Mouse (Mus musculus): Measurements from ENCODE around the gene Ctdspl. TPM values are rescaled to one million over a fixed set of nuclear protein-coding genes. Genes with fewer than 3 reads are reported as not detected.

Gene Ctdspl
- polyA plus RNA-seq, 1 experiment from 2014 or later = 10.0 TPM

GRCm38 (mm10) chr9:118969810-118970209 is 43.6 kb downstream of the Ctdspl start:
- Histone ChIP-seq H3K4me2 (ENCODE audit: low read depth, low read length) (no peak overlapping the region), H3K27ac (replicated peaks; ENCODE audit: low read depth, low read length) (no peak overlapping the region), H3K4me3 (ENCODE audit: low read depth, low read length) (no peak overlapping the region), H3K9me3 (replicated peaks; ENCODE audit: control insufficient read depth, low read length) (no peaks in the 10 kb centered on the region; the same call in 1 of the 2 replicates), H3K4me1 (ENCODE audit: control insufficient read depth, insufficient read depth, low read length) (no peaks in the 10 kb centered on the region), H3K36me3 (replicated peaks; ENCODE audit: control insufficient read depth, insufficient read depth, low read depth, low read length) (no peaks in the 10 kb centered on the region), H3K9ac (replicated peaks; ENCODE audit: low read length) (no peak overlapping the region), H3K27me3 (ENCODE audit: control insufficient read depth, insufficient read depth, low read length) (no peaks in the 10 kb centered on the region)
- ATAC-seq (replicated peaks; ENCODE audit: insufficient number of reproducible peaks, low FRiP score, low TSS enrichment, low read depth) = no peak
- WGBS = 67% methylated on average over 4 of the region's 4 CpGs
- no peak for DNase-seq (ENCODE audit: low spot score)

GRCm38 (mm10) chr9:118973028-118973427 is 46.8 kb downstream of the Ctdspl start:
- Histone ChIP-seq H3K4me1 (ENCODE audit: control insufficient read depth, insufficient read depth, low read length) (peaks cover 5% of the 10 kb centered on the region), H3K27ac (replicated peaks; ENCODE audit: low read depth, low read length) (no peak overlapping the region), H3K4me2 (ENCODE audit: low read depth, low read length) (no peak overlapping the region), H3K9me3 (replicated peaks; ENCODE audit: control insufficient read depth, low read length) (no peaks in the 10 kb centered on the region), H3K36me3 (replicated peaks; ENCODE audit: control insufficient read depth, insufficient read depth, low read depth, low read length) (no peaks in the 10 kb centered on the region), H3K4me3 (ENCODE audit: low read depth, low read length) (no peak overlapping the region), H3K27me3 (ENCODE audit: control insufficient read depth, insufficient read depth, low read length) (no peaks in the 10 kb centered on the region), H3K9ac (replicated peaks; ENCODE audit: low read length) (no peak overlapping the region)
- no peak for DNase-seq (ENCODE audit: low spot score)
- ATAC-seq (replicated peaks; ENCODE audit: insufficient number of reproducible peaks, low FRiP score, low TSS enrichment, low read depth) = no peak
- WGBS = 92% methylated on average over 7 of the region's 7 CpGs

DNA sequence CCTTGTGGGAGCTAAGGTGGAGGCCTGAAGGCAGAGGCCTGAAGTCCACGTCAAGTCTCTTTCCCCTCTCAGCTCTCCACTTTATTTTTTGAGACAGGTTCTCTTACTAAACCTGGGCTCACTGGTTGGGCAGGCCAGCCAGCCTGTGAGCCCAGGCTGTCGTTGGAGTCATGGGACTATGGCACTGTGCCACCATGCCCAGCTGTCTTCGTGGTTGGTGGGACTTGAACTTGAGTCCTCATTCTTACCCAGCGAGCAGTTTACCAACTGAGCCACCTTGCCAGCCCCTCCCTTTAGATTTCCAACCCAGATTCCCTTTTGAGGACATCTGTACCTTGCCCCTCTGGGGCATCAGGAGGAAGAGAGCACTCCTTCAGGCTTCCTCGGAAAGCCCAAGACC is 47.3 kb downstream of the Ctdspl start:
- Histone ChIP-seq H3K36me3 (replicated peaks; ENCODE audit: control insufficient read depth, insufficient read depth, low read depth, low read length) (no peaks in the 10 kb centered on the region), H3K4me3 (ENCODE audit: low read depth, low read length) (no peak overlapping the region), H3K27ac (replicated peaks; ENCODE audit: low read depth, low read length) (peak overlapping the region; percentile 60; the same call in 1 of the 2 replicates), H3K4me1 (ENCODE audit: control insufficient read depth, insufficient read depth, low read length) (peaks cover 5% of the 10 kb centered on the region), H3K4me2 (ENCODE audit: low read depth, low read length) (no peak overlapping the region), H3K9me3 (replicated peaks; ENCODE audit: control insufficient read depth, low read length) (no peaks in the 10 kb centered on the region), H3K9ac (replicated peaks; ENCODE audit: low read length) (0 out of 2 replicates have a peak overlapping the region, but pooled peaks have one; percentile 13), H3K27me3 (ENCODE audit: control insufficient read depth, insufficient read depth, low read length) (no peaks in the 10 kb centered on the region)
- no peak for ATAC-seq (replicated peaks; ENCODE audit: insufficient number of reproducible peaks, low FRiP score, low TSS enrichment, low read depth)
- no peak for DNase-seq (ENCODE audit: low spot score)
- WGBS = 82% methylated on average over 5 of the region's 5 CpGs

GRCm38 (mm10) chr9:118974148-118974547 is 47.9 kb downstream of the Ctdspl start:
- H3K9me3 ChIP-seq (replicated peaks; ENCODE audit: control insufficient read depth, low read length) = no peaks in the 10 kb centered on the region
- H3K27me3 ChIP-seq (ENCODE audit: control insufficient read depth, insufficient read depth, low read length) = no peaks in the 10 kb centered on the region
- H3K4me1 ChIP-seq (ENCODE audit: control insufficient read depth, insufficient read depth, low read length) = peaks cover 5% of the 10 kb centered on the region
- no peak overlapping the region for H3K4me2 ChIP-seq (ENCODE audit: low read depth, low read length)
- no peak for ATAC-seq (replicated peaks; ENCODE audit: insufficient number of reproducible peaks, low FRiP score, low TSS enrichment, low read depth)
- no peak for DNase-seq (ENCODE audit: low spot score)
- H3K36me3 ChIP-seq (replicated peaks; ENCODE audit: control insufficient read depth, insufficient read depth, low read depth, low read length) = no peaks in the 10 kb centered on the region
- H3K9ac ChIP-seq (replicated peaks; ENCODE audit: low read length) = no peak overlapping the region
- peak overlapping the region; percentile 60; the same call in 1 of the 2 replicates for H3K27ac ChIP-seq (replicated peaks; ENCODE audit: low read depth, low read length)
- WGBS = 50% methylated on average over 5 of the region's 5 CpGs
- no peak overlapping the region for H3K4me3 ChIP-seq (ENCODE audit: low read depth, low read length)

GRCm38 (mm10) chr9:118975211-118975671 is 49.0 kb downstream of the Ctdspl start:
- H3K9ac ChIP-seq (replicated peaks; ENCODE audit: low read length) = no peak overlapping the region
- no peak overlapping the region for H3K4me2 ChIP-seq (ENCODE audit: low read depth, low read length)
- H3K27me3 ChIP-seq (ENCODE audit: control insufficient read depth, insufficient read depth, low read length) = no peaks in the 10 kb centered on the region
- H3K9me3 ChIP-seq (replicated peaks; ENCODE audit: control insufficient read depth, low read length) = no peaks in the 10 kb centered on the region
- no peak overlapping the region for H3K4me3 ChIP-seq (ENCODE audit: low read depth, low read length)
- peak overlapping the region; percentile 60 for H3K27ac ChIP-seq (replicated peaks; ENCODE audit: low read depth, low read length)
- 34% methylated on average over 11 of the region's 11 CpGs for WGBS
- H3K4me1 ChIP-seq (ENCODE audit: control insufficient read depth, insufficient read depth, low read length) = peaks cover 7% of the 10 kb centered on the region
- peak; percentile 50 for ATAC-seq (replicated peaks; ENCODE audit: insufficient number of reproducible peaks, low FRiP score, low TSS enrichment, low read depth)
- no peaks in the 10 kb centered on the region for H3K36me3 ChIP-seq (replicated peaks; ENCODE audit: control insufficient read depth, insufficient read depth, low read depth, low read length)
- DNase-seq (ENCODE audit: low spot score) = peak; percentile 53

GRCm38 (mm10) chr9:118975758-118976157 is 49.5 kb downstream of the Ctdspl start:
- Histone ChIP-seq H3K27ac (replicated peaks; ENCODE audit: low read depth, low read length) (peak overlapping the region; percentile 60), H3K9ac (replicated peaks; ENCODE audit: low read length) (no peak overlapping the region), H3K4me3 (ENCODE audit: low read depth, low read length) (no peak overlapping the region), H3K27me3 (ENCODE audit: control insufficient read depth, insufficient read depth, low read length) (no peaks in the 10 kb centered on the region), H3K4me1 (ENCODE audit: control insufficient read depth, insufficient read depth, low read length) (peaks cover 12% of the 10 kb centered on the region), H3K36me3 (replicated peaks; ENCODE audit: control insufficient read depth, insufficient read depth, low read depth, low read length) (no peaks in the 10 kb centered on the region), H3K9me3 (replicated peaks; ENCODE audit: control insufficient read depth, low read length) (no peaks in the 10 kb centered on the region), H3K4me2 (ENCODE audit: low read depth, low read length) (no peak overlapping the region)
- no peak for DNase-seq (ENCODE audit: low spot score)
- no peak for ATAC-seq (replicated peaks; ENCODE audit: insufficient number of reproducible peaks, low FRiP score, low TSS enrichment, low read depth)
- WGBS = 47% methylated on average over 9 of the region's 9 CpGs

- Histone ChIP-seq H3K9me3 (replicated peaks; ENCODE audit: control insufficient read depth, low read length) (no peaks in the 10 kb centered on the region), H3K36me3 (replicated peaks; ENCODE audit: control insufficient read depth, insufficient read depth, low read depth, low read length) (no peaks in the 10 kb centered on the region), H3K4me1 (ENCODE audit: control insufficient read depth, insufficient read depth, low read length) (peaks cover 14% of the 10 kb centered on the region), H3K4me3 (ENCODE audit: low read depth, low read length) (no peak overlapping the region), H3K4me2 (ENCODE audit: low read depth, low read length) (no peak overlapping the region), H3K27ac (replicated peaks; ENCODE audit: low read depth, low read length) (no peak overlapping the region), H3K27me3 (ENCODE audit: control insufficient read depth, insufficient read depth, low read length) (no peaks in the 10 kb centered on the region), H3K9ac (replicated peaks; ENCODE audit: low read length) (no peak overlapping the region)
- ATAC-seq (replicated peaks; ENCODE audit: insufficient number of reproducible peaks, low FRiP score, low TSS enrichment, low read depth) = no peak
- 80% methylated on average over 7 of the region's 7 CpGs for WGBS
- no peak for DNase-seq (ENCODE audit: low spot score)
Measured at GRCm38 (mm10) chr9:118976561-118976960, 50.3 kb downstream of the Ctdspl start.

DNA sequence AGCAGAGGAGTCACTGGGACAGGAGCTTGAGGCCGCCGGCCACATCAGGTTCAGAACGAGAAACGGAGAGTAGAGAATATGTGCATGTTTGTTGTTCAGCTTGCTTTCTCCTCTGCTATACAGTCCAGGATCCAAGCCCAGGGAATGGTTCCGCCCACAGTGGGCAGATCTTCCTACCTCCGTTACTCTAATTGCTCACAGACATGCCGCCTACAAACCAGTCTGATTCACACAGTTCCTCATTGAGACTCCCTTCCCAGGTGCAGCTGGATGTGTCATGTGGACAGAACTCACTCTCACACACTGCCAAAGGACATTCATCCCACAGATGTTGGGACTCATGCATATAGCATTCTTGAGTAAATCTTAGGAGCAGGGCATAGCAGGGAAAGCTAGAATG is 51.2 kb downstream of the Ctdspl start:
- Histone ChIP-seq H3K9ac (replicated peaks; ENCODE audit: low read length) (no peak overlapping the region), H3K9me3 (replicated peaks; ENCODE audit: control insufficient read depth, low read length) (no peaks in the 10 kb centered on the region), H3K36me3 (replicated peaks; ENCODE audit: control insufficient read depth, insufficient read depth, low read depth, low read length) (no peaks in the 10 kb centered on the region), H3K4me3 (ENCODE audit: low read depth, low read length) (no peak overlapping the region), H3K27ac (replicated peaks; ENCODE audit: low read depth, low read length) (no peak overlapping the region), H3K27me3 (ENCODE audit: control insufficient read depth, insufficient read depth, low read length) (no peaks in the 10 kb centered on the region), H3K4me1 (ENCODE audit: control insufficient read depth, insufficient read depth, low read length) (peaks cover 14% of the 10 kb centered on the region), H3K4me2 (ENCODE audit: low read depth, low read length) (no peak overlapping the region)
- DNase-seq (ENCODE audit: low spot score) (no peak), ATAC-seq (replicated peaks; ENCODE audit: insufficient number of reproducible peaks, low FRiP score, low TSS enrichment, low read depth) (no peak)
- 95% methylated on average over 7 of the region's 7 CpGs for WGBS
